Mouse (Mus musculus): Measurements from ENCODE around the gene Hnrnpdl.

Gene Hnrnpdl

DNA sequence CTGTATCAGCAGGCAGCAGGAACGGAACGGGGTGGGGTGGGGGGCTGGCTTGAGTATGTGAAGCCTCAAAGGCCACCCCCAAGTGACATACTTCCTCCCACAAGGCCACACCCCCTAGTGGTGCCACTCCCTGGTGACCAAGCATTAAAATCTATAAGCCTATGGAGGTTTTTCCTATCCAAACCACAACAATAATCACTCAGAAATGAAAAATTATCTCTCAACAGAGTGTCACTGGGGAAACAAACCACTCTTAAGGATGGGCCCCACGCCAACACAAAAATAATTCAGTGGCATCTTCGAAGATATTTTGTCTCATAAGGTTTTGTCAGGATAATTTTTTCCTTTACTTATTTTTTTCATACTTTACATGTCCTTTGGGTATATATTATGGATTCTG lies 35.6 kb downstream of the Hnrnpdl start:
- no peak for DNase-seq

GRCm38 (mm10) chr5:100000500-100000899 lies 39.0 kb downstream of the Hnrnpdl start:
- no peak for DNase-seq

- DNase-seq: no peak
These were observed 39.4 kb downstream of the Hnrnpdl start for GRCm38 (mm10) chr5:100000048-100000447.

DNA sequence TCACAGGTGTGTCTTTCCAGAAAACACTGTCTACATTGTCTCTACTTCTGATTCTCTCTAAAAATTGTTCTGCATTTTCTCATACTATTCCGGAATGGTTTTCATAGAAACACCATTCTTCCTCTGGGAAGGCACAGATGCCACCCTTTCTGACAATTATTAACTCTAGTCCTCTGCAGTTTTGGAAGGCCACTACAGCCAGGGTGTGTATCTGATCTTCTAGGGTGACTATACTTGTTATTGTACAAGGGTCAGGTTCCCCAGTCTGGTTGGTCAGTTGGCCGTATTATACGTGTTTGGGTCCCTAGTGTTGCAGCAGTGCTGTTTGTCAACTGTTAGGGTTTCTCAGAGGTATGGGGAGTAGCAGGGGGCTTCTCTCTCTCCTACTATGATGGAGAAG lies 44.8 kb downstream of the Hnrnpdl start:
- DNase-seq: no peak

GRCm38 (mm10) chr5:99994166-99994565 lies 45.3 kb downstream of the Hnrnpdl start:
- no peak for DNase-seq
